22 mouse cellular contexts compared by ENCODE assay signal in the genomic region with DNA sequence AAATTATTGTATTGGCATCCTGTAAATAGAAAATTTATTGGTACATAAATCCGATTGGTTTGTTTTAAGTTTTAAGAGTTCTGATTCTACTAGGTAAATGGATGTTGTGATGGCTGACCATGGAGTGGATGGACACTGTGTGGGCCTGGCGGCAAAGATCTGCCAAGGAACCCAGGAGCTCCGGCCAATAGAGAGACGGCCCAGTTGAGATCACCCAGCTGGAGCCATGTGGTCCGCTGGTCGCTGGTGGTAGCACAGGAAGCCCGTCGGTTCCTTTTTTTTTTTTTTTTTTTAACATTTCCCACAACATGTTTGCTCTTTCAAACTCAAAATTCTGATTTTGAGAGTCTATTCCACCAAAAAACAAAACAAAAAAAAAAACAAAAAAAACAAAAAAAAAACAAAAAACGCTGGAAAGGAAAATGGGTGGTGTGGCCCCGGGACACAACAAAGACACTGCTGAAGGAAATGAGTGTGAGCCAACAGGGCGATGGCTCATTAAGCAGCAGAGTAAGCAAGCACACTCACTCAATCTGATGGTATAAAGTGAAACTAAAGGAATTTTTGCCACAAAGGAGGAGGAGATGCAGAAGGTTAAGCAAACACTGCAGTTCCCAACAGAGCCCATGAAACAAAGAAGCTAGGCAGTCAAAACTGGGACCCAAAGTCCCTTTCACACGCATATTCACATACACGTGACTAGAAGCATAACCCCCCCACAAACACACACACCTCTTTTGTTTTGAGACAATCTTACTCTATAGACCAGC. TPM values are rescaled to one million over a fixed set of nuclear protein-coding genes. Genes with fewer than 3 reads are reported as not detected.
DNase-seq lines count a peak whose midpoint lies in the region; ATAC-seq and TF ChIP-seq lines count a peak whose summit lies in the region.
"Had no signal": no experiment of that assay in that cellular context is flagged by ENCODE, and none has a peak within 500 bp of the region (broad histone marks: within the 10 kb centered on the region; RNA-seq: fewer than 3 reads in every experiment).

No protein-coding gene starts in this region.

- H3K27me3 ChIP-seq in heart, adult 2 months (ENCODE audit: control insufficient read depth, insufficient read depth, low read length): no peaks in the 10 kb centered on the region
- no peaks in the 10 kb centered on the region for H3K27me3 ChIP-seq in kidney, embryonic 16.5 days (ENCODE audit: insufficient read depth, low read length)
- H3K27me3 ChIP-seq in stomach, embryonic 14.5 days (ENCODE audit: control insufficient read depth, insufficient read depth, low read length): no peaks in the 10 kb centered on the region
- H3K27me3 ChIP-seq: CH12.LX; embryonic facial prominence, embryonic 13.5 days; hindbrain, embryonic 15.5 days; midbrain, embryonic 13.5 days; neural tube, embryonic 15.5 days had no signal

- H3K4me3 ChIP-seq in heart, adult 2 months: no peak overlapping the region
- no peak overlapping the region for H3K4me3 ChIP-seq in kidney, embryonic 16.5 days (ENCODE audit: low read length)
- no peak overlapping the region for H3K4me3 ChIP-seq in stomach, embryonic 14.5 days (ENCODE audit: low read depth, low read length)
- H3K4me3 ChIP-seq: embryonic facial prominence, embryonic 13.5 days; hindbrain, embryonic 15.5 days; layer of hippocampus, adult 2 months; limb, embryonic 10.5 days; midbrain, embryonic 13.5 days; neural tube, embryonic 15.5 days had no signal

- H3K9ac ChIP-seq in heart, adult 2 months (ENCODE audit: low read depth, low read length): no peak overlapping the region
- H3K9ac ChIP-seq in kidney, embryonic 16.5 days (replicated peaks; ENCODE audit: low read length): no peak overlapping the region
- H3K9ac ChIP-seq in stomach, embryonic 14.5 days (replicated peaks; ENCODE audit: low read depth, low read length): no peak overlapping the region
- H3K9ac ChIP-seq: embryonic facial prominence, embryonic 13.5 days; hindbrain, embryonic 15.5 days; liver, postnatal 0 days; midbrain, embryonic 13.5 days; neural tube, embryonic 15.5 days had no signal

- H3K27ac ChIP-seq in heart, adult 2 months: no peak overlapping the region
- H3K27ac ChIP-seq in kidney, embryonic 16.5 days (ENCODE audit: low read length): 0 out of 2 replicates have a peak overlapping the region, but pooled peaks have one; percentile 18
- H3K27ac ChIP-seq in stomach, embryonic 14.5 days (ENCODE audit: low read length): no peak overlapping the region
- H3K27ac ChIP-seq: embryonic facial prominence, embryonic 13.5 days; hindbrain, embryonic 15.5 days; layer of hippocampus, adult 2 months; limb, embryonic 10.5 days; midbrain, embryonic 13.5 days; neural tube, embryonic 15.5 days had no signal

- TF ChIP-seq EP300 in heart, adult 2 months (IDR thresholded peaks at IDR 0.05; ENCODE audit: insufficient read depth, low read depth, low read length): no peak

- H3K79me2 ChIP-seq in heart, adult 2 months (replicated peaks; ENCODE audit: control insufficient read depth, insufficient read depth, low read length): no peaks in the 10 kb centered on the region

- WGBS in heart, adult 2 months: 64% methylated on average over 13 of the region's 13 CpGs
- 75% methylated on average over 13 of the region's 13 CpGs for WGBS in kidney, embryonic 16.5 days
- WGBS in stomach, embryonic 14.5 days: 82% methylated on average over 13 of the region's 13 CpGs

- H3K36me3 ChIP-seq in heart, adult 2 months (ENCODE audit: control insufficient read depth, insufficient read depth, low read length): no peaks in the 10 kb centered on the region; the same call in 1 of the 2 replicates
- peaks cover 15% of the 10 kb centered on the region for H3K36me3 ChIP-seq in kidney, embryonic 16.5 days (ENCODE audit: insufficient read depth, low read length)
- H3K36me3 ChIP-seq in stomach, embryonic 14.5 days (ENCODE audit: control insufficient read depth, insufficient read depth, low read length): peaks cover 14% of the 10 kb centered on the region; the same call in 1 of the 2 replicates

- ATAC-seq in kidney, embryonic 16.5 days (ENCODE audit: low FRiP score, low TSS enrichment): peak; percentile 51; the same call in 1 of the 2 replicates
- peak; percentile 50; the same call in 1 of the 2 replicates for ATAC-seq in granulocyte monocyte progenitor cell, adult 5-6 weeks (replicated peaks; ENCODE audit: poor library complexity, severe bottlenecking)
- ATAC-seq in stomach, embryonic 14.5 days (ENCODE audit: insufficient number of reproducible peaks, insufficient read depth, low FRiP score, low read depth): 0 out of 2 replicates have a peak, but pooled peaks have one; percentile 28
- ATAC-seq: forebrain, embryonic 16.5 days; intestine, embryonic 16.5 days; liver, postnatal 0 days; midbrain, embryonic 13.5 days had no signal

- TF ChIP-seq POLR2A in heart, adult 2 months (IDR thresholded peaks at IDR 0.05; ENCODE audit: insufficient read depth, low read depth, low read length): no peak

- peaks cover 1% of the 10 kb centered on the region; the same call in 1 of the 2 replicates for H3K4me1 ChIP-seq in heart, adult 2 months (ENCODE audit: control insufficient read depth, insufficient read depth, low read length)
- peaks cover 5% of the 10 kb centered on the region; the same call in 1 of the 2 replicates for H3K4me1 ChIP-seq in kidney, embryonic 16.5 days (ENCODE audit: insufficient read depth, low read length)
- no peaks in the 10 kb centered on the region for H3K4me1 ChIP-seq in stomach, embryonic 14.5 days (ENCODE audit: control insufficient read depth, insufficient read depth, low read length)
- H3K4me1 ChIP-seq: embryonic facial prominence, embryonic 13.5 days; hindbrain, embryonic 15.5 days; limb, embryonic 10.5 days; midbrain, embryonic 13.5 days; neural tube, embryonic 15.5 days had no signal

- peak; percentile 26 to 28 for DNase-seq in heart, adult 2 months
- DNase-seq in heart, adult 8-10 months (ENCODE audit: low spot score): no peak
- DNase-seq in kidney, adult 8-10 months: no peak
- no peak for DNase-seq in neural tube, embryonic 10.5 days (ENCODE audit: extremely low spot score, low spot score)
- DNase-seq: adrenal gland, postnatal 25 days; cerebellum, adult 11 months; cerebellum, postnatal 10 days; gastrocnemius, postnatal 25 days; liver, postnatal 0 days; thymus, postnatal 36 days had no signal

- intact Hi-C loops in heart, adult 2 months (cut with DNase I): no loop called here

- H3K9me3 ChIP-seq in kidney, embryonic 16.5 days (ENCODE audit: low read length): no peaks in the 10 kb centered on the region
- no peaks in the 10 kb centered on the region for H3K9me3 ChIP-seq in stomach, embryonic 14.5 days (ENCODE audit: control insufficient read depth, low read depth, low read length)
- H3K9me3 ChIP-seq: embryonic facial prominence, embryonic 13.5 days; hindbrain, embryonic 15.5 days; limb, embryonic 10.5 days; midbrain, embryonic 13.5 days; neural tube, embryonic 15.5 days had no signal

- no peak overlapping the region; the same call in 1 of the 2 replicates for H3K4me2 ChIP-seq in kidney, embryonic 16.5 days (replicated peaks; ENCODE audit: low read depth, low read length)
- no peak overlapping the region for H3K4me2 ChIP-seq in stomach, embryonic 14.5 days (replicated peaks; ENCODE audit: low read depth, low read length)
- H3K4me2 ChIP-seq: embryonic facial prominence, embryonic 13.5 days; hindbrain, embryonic 15.5 days; midbrain, embryonic 13.5 days; neural tube, embryonic 15.5 days had no signal

- TF ChIP-seq CTCF in heart, adult 2 months (IDR thresholded peaks at IDR 0.05): no peak

RNA-seq across cellular contexts. Expression of a gene that starts 21.4 kb away (rescaled TPM):
- total RNA-seq in heart, adult 2 months (2021): 10 to 100 TPM; 33.8 to 34.9 TPM
- polyA plus RNA-seq in heart, adult 2 months (2012; rRNA removed): 52.0 and 53.6 TPM in 2 replicates
- total RNA-seq in heart, adult 8-10 months (2022): 10 to 100 TPM; 34.5 to 38.8 (median 38.0) TPM
- polyA plus RNA-seq in kidney, embryonic 16.5 days (2015; fragmentation: Nextera tagmentation; extraction: Ambion mirVana): 82.8 and 90.8 TPM in 2 replicates
- total RNA-seq in granulocyte monocyte progenitor cell, adult 5-6 weeks (2014; fragmentation: Nextera tagmentation): 32.9 and 51.0 TPM in 2 replicates
- 33.8 and 33.9 TPM in 2 replicates for total RNA-seq in granulocyte monocyte progenitor cell, adult 5-6 weeks (2017)
- polyA plus RNA-seq in stomach, embryonic 14.5 days (2014; fragmentation: Nextera tagmentation; extraction: Ambion mirVana): 127 and 142 TPM in 2 replicates

Comparison
In these comparisons a context has a peak if more than half of its experiments do, and no peak if none do; other contexts are left out.
1. DNase-seq: peak in heart, adult 2 months (2 of 2); none in heart, adult 8-10 months (single experiment), kidney, adult 8-10 months (0 of 2) and neural tube, embryonic 10.5 days (single experiment).
2. Peak in every context shown above with its lines, with median percentiles within 50 percentile points of each other: ATAC-seq.